31 mouse cellular contexts compared by ENCODE assay signal in the genomic region with DNA sequence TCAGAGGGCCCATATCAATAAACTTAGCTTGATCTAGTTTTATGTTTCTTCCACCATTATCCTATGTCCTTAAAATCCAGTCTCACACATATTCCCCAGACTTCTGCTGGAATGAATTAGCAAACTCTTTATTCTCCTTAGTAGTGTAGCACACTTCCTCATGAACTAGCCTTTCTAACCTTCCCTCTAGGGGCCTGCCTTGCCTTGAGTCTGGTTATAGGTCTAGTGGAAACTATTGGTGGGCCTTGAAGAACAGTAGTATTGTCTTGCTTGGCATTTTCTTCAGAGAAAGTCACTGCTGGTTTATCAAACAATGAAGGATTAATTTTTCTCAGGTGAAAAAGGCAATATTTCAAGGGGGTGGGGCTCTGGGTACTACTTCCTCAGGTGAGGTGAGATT.
"Had no signal": no experiment of that assay in that cellular context is flagged by ENCODE, and none has a peak within 500 bp of the region (broad histone marks: within the 10 kb centered on the region; RNA-seq: fewer than 3 reads in every experiment).

No protein-coding gene starts in this region.

- H3K4me3 ChIP-seq: left cerebral cortex, adult 2 months; limb, embryonic 10.5 days; limb, embryonic 12.5 days; limb, embryonic 13.5 days; limb, embryonic 15.5 days; liver, embryonic 12.5 days; liver, embryonic 13.5 days; liver, embryonic 15.5 days; lung, embryonic 15.5 days; megakaryocyte, embryonic 14.5 days; midbrain, embryonic 12.5 days; midbrain, embryonic 13.5 days; midbrain, embryonic 15.5 days; myocyte; neural tube, embryonic 12.5 days had no signal

- H3K9ac ChIP-seq: limb, embryonic 12.5 days; limb, embryonic 13.5 days; limb, embryonic 15.5 days; liver, embryonic 12.5 days; liver, embryonic 13.5 days; liver, embryonic 14.5 days; liver, embryonic 15.5 days; liver, postnatal 0 days; lung, embryonic 14.5 days; lung, embryonic 15.5 days; midbrain, embryonic 12.5 days; midbrain, embryonic 13.5 days; midbrain, embryonic 15.5 days; neural tube, embryonic 12.5 days had no signal

- H3K4me2 ChIP-seq: limb, embryonic 12.5 days; limb, embryonic 13.5 days; limb, embryonic 15.5 days; liver, embryonic 11.5 days; liver, embryonic 12.5 days; liver, embryonic 13.5 days; liver, embryonic 15.5 days; lung, embryonic 14.5 days; lung, embryonic 15.5 days; midbrain, embryonic 12.5 days; midbrain, embryonic 13.5 days; midbrain, embryonic 15.5 days; neural tube, embryonic 12.5 days had no signal

- H3K27ac ChIP-seq: left cerebral cortex, adult 2 months; limb, embryonic 10.5 days; limb, embryonic 12.5 days; limb, embryonic 13.5 days; limb, embryonic 15.5 days; liver, embryonic 12.5 days; liver, embryonic 13.5 days; liver, embryonic 14.5 days; liver, embryonic 15.5 days; lung, embryonic 15.5 days; macrophage; midbrain, embryonic 12.5 days; midbrain, embryonic 13.5 days; midbrain, embryonic 15.5 days; neural tube, embryonic 12.5 days had no signal

- H3K27me3 ChIP-seq: limb, embryonic 15.5 days; lung, embryonic 15.5 days had no signal

- H3K9me3 ChIP-seq: limb, embryonic 10.5 days; limb, embryonic 12.5 days; limb, embryonic 13.5 days; limb, embryonic 15.5 days; liver, embryonic 12.5 days; liver, embryonic 13.5 days; liver, embryonic 15.5 days; lung, embryonic 15.5 days; midbrain, embryonic 12.5 days; midbrain, embryonic 13.5 days; midbrain, embryonic 15.5 days; neural tube, embryonic 12.5 days had no signal

- DNase-seq: left cerebral cortex, postnatal 4 days; liver; liver, embryonic 13.5 days; liver, postnatal 0 days; lung, adult 18-20 months; lung, adult 2 months; lung, embryonic 14.5 days; lung, postnatal 10 days; lung, postnatal 14 days; lung, postnatal 36 days; lung, postnatal 4 days; midbrain, embryonic 14.5 days had no signal

- H3K36me3 ChIP-seq: limb, embryonic 10.5 days; limb, embryonic 12.5 days; limb, embryonic 13.5 days; limb, embryonic 15.5 days; liver, embryonic 12.5 days; liver, embryonic 15.5 days; lung, embryonic 15.5 days; midbrain, embryonic 12.5 days; midbrain, embryonic 13.5 days; midbrain, embryonic 15.5 days; neural tube, embryonic 12.5 days had no signal

- ATAC-seq: liver, embryonic 12.5 days; liver, postnatal 0 days; lung, postnatal 0 days; midbrain, embryonic 13.5 days; midbrain, embryonic 15.5 days; midbrain, embryonic 16.5 days had no signal
